Mouse (Mus musculus): ENCODE data around the gene Lpar2. TPM values are rescaled to one million over a fixed set of nuclear protein-coding genes. Genes with fewer than 3 reads are reported as not detected.

Lpar2 gene
- total and polyA plus RNA-seq, 3 experiments, result 0.77 to 2.8 TPM; not detected in 1

- Histone ChIP-seq H3K9ac (ENCODE audit: control insufficient read depth, low read depth, low read length, poor library complexity, severe bottlenecking) (no peak overlapping the region), H3K4me1 (ENCODE audit: control insufficient read depth in 1 of 2, insufficient read depth in 2 of 2, low read length in 2 of 2) (peaks cover 7 to 10% of the 10 kb centered on the region in 2 experiments; a peak in 3 of 4 replicates), H3K4me3 (ENCODE audit: control insufficient read depth in 1 of 2, insufficient read depth in 1 of 2, low read depth in 2 of 2, low read length in 2 of 2) (no peak overlapping the region), H3K27ac (ENCODE audit: control insufficient read depth, low read depth, low read length) (no peak overlapping the region), H3K9me3 (replicated peaks; ENCODE audit: insufficient read depth, low read length) (no peaks in the 10 kb centered on the region), H3K36me3 (ENCODE audit: control insufficient read depth in 1 of 2, insufficient read depth in 2 of 2, low read length in 2 of 2) (peaks cover 0 to 14% of the 10 kb centered on the region in 2 experiments; a peak in 2 of 4 replicates), H3K79me2 (ENCODE audit: control insufficient read depth, insufficient read depth, low read length, poor library complexity) (peaks cover 16% of the 10 kb centered on the region), H3K27me3 (ENCODE audit: control insufficient read depth in 1 of 2, insufficient read depth in 2 of 2, low read length in 2 of 2) (no peaks in the 10 kb centered on the region)
- no peak for TF ChIP-seq ZNF384 (IDR thresholded peaks at IDR 0.05; ENCODE audit: low read depth, low read length)
- TF ChIP-seq MAFK (IDR thresholded peaks at IDR 0.05; ENCODE audit: borderline replicate concordance, low read depth, low read length), result no peak
- no peak for TF ChIP-seq RCOR1 (IDR thresholded peaks at IDR 0.05; ENCODE audit: low read depth, low read length)
- no peak for TF ChIP-seq RAD21 (IDR thresholded peaks at IDR 0.05; ENCODE audit: low read depth, low read length)
- TF ChIP-seq ZMIZ1 (IDR thresholded peaks at IDR 0.05; ENCODE audit: low read depth, low read length), result no peak
- TF ChIP-seq CTCF (IDR thresholded peaks at IDR 0.05 in 2 of 3, conservative IDR thresholded peaks at IDR 0.05 in 1 of 3; ENCODE audit: control insufficient read depth in 1 of 3, insufficient read depth in 1 of 3, low read depth in 2 of 3, low read length in 3 of 3, poor library complexity in 1 of 3, severe bottlenecking in 1 of 3), result no peak
- TF ChIP-seq GABPA (IDR thresholded peaks at IDR 0.05; ENCODE audit: low read depth, low read length), result no peak
- no peak for TF ChIP-seq MYB (IDR thresholded peaks at IDR 0.05; ENCODE audit: low read depth, low read length)
- no peak for DNase-seq (ENCODE audit: low read depth, low spot score)
Observed at GRCm38 (mm10) chr8:69777111-69777510, 45.1 kb upstream of the Lpar2 start.

- Histone ChIP-seq H3K9me3 (replicated peaks; ENCODE audit: insufficient read depth, low read length) (no peaks in the 10 kb centered on the region), H3K4me1 (ENCODE audit: control insufficient read depth in 1 of 2, insufficient read depth in 2 of 2, low read length in 2 of 2) (peaks cover 4 to 15% of the 10 kb centered on the region in 2 experiments), H3K79me2 (ENCODE audit: control insufficient read depth, insufficient read depth, low read length, poor library complexity) (peaks cover 30% of the 10 kb centered on the region), H3K27me3 (ENCODE audit: control insufficient read depth in 1 of 2, insufficient read depth in 2 of 2, low read length in 2 of 2) (no peaks in the 10 kb centered on the region), H3K4me3 (ENCODE audit: control insufficient read depth in 1 of 2, insufficient read depth in 1 of 2, low read depth in 2 of 2, low read length in 2 of 2) (0 out of 4 replicates have a peak overlapping the region, but pooled peaks of 1 of the 2 experiments have one; percentile 67), H3K9ac (ENCODE audit: control insufficient read depth, low read depth, low read length, poor library complexity, severe bottlenecking) (peak overlapping the region; percentile 93; the same call in 1 of the 2 replicates), H3K27ac (ENCODE audit: control insufficient read depth, low read depth, low read length) (no peak overlapping the region), H3K36me3 (ENCODE audit: control insufficient read depth in 1 of 2, insufficient read depth in 2 of 2, low read length in 2 of 2) (peaks cover 0 to 14% of the 10 kb centered on the region in 2 experiments; a peak in 2 of 4 replicates)
- TF ChIP-seq TAL1 (IDR thresholded peaks at IDR 0.05; ENCODE audit: low read length) (peak; percentile 43), MAFK (IDR thresholded peaks at IDR 0.05; ENCODE audit: borderline replicate concordance, low read depth, low read length) (no peak)
- DNase-seq (ENCODE audit: low read depth, low spot score), result peak; percentile 27
Observed at GRCm38 (mm10) chr8:69789105-69789504, 33.1 kb upstream of the Lpar2 start.

GRCm38 (mm10) chr8:69789731-69790130 is 32.5 kb upstream of the Lpar2 start:
- Histone ChIP-seq H3K9ac (ENCODE audit: control insufficient read depth, low read depth, low read length, poor library complexity, severe bottlenecking) (peak overlapping the region; percentile 93), H3K27ac (ENCODE audit: control insufficient read depth, low read depth, low read length) (peak overlapping the region; percentile 90)

More at GRCm38 (mm10) chr8:69789731-69790130, 32.5 kb upstream of the Lpar2 start:
- TF ChIP-seq ZC3H11A (IDR thresholded peaks at IDR 0.05; ENCODE audit: low read depth, low read length) (no peak), MEF2A (IDR thresholded peaks at IDR 0.05; ENCODE audit: extremely low read depth, insufficient replicate concordance, low read depth, low read length, poor library complexity, severe bottlenecking) (no peak), MAX (IDR thresholded peaks at IDR 0.05; ENCODE audit: low read length) (no peak), MAFK (IDR thresholded peaks at IDR 0.05; ENCODE audit: borderline replicate concordance, low read depth, low read length) (no peak), SMC3 (IDR thresholded peaks at IDR 0.05; ENCODE audit: low read depth, low read length) (no peak), GATA1 (IDR thresholded peaks at IDR 0.05; ENCODE audit: low read depth, low read length) (peak; percentile 32; the same call in 1 of the 2 replicates), EP300 (IDR thresholded peaks at IDR 0.05; ENCODE audit: low read depth in 1 of 2, low read length in 2 of 2) (no peak; a peak in 1 of 4 replicates), ETS1 (IDR thresholded peaks at IDR 0.05; ENCODE audit: low read depth, low read length) (no peak), HCFC1 (IDR thresholded peaks at IDR 0.05; ENCODE audit: low read depth, low read length) (0 out of 2 replicates have a peak, but pooled peaks have one; percentile 33), NELFE (IDR thresholded peaks at IDR 0.05; ENCODE audit: low read depth, low read length) (no peak), TCF12 (IDR thresholded peaks at IDR 0.05; ENCODE audit: low read depth, low read length) (peak; percentile 17; the same call in 1 of the 2 replicates), RCOR1 (IDR thresholded peaks at IDR 0.05; ENCODE audit: low read depth, low read length) (peak; percentile 22; the same call in 1 of the 2 replicates)
- H3K27me3 ChIP-seq (ENCODE audit: control insufficient read depth in 1 of 2, insufficient read depth in 2 of 2, low read length in 2 of 2), result no peaks in the 10 kb centered on the region
- H3K36me3 ChIP-seq (ENCODE audit: control insufficient read depth in 1 of 2, insufficient read depth in 2 of 2, low read length in 2 of 2), result peaks cover 0 to 14% of the 10 kb centered on the region in 2 experiments; a peak in 3 of 4 replicates
- H3K9me3 ChIP-seq (replicated peaks; ENCODE audit: insufficient read depth, low read length), result no peaks in the 10 kb centered on the region
- peaks cover 31% of the 10 kb centered on the region for H3K79me2 ChIP-seq (ENCODE audit: control insufficient read depth, insufficient read depth, low read length, poor library complexity)
- peak; percentile 70 for DNase-seq (ENCODE audit: low read depth, low spot score)
- peak overlapping the region; percentile 67 to 73 for H3K4me3 ChIP-seq (ENCODE audit: control insufficient read depth in 1 of 2, insufficient read depth in 1 of 2, low read depth in 2 of 2, low read length in 2 of 2)
- H3K4me1 ChIP-seq (ENCODE audit: control insufficient read depth in 1 of 2, insufficient read depth in 2 of 2, low read length in 2 of 2), result peaks cover 4 to 15% of the 10 kb centered on the region in 2 experiments

Measured in MEL (cell line).